Mouse (Mus musculus): ENCODE data around the gene Tor1a.

DNA sequence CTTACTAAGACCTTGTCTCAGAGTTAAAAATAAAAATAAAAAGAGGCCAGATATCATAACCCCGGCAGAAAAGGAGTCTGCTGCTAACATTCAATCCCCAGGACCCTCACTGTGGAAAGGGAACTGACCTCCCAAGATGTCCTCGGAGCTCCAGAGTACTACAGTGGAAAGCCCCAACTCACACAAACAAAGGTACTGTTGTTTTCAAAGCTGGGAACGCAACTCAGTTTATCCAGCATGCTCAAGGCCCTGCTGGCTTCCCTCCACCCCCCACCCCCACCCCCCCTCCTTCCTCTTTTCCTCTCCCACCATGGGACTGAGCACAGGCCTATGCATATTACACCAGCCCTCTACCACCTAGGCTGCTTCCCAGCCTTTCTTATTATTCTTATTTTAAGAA is 52.9 kb downstream of the Tor1a start:
- TF ChIP-seq CTCF (IDR thresholded peaks at IDR 0.05; ENCODE audit: low read depth, low read length), result no peak
- TF ChIP-seq POLR2A (IDR thresholded peaks at IDR 0.05; ENCODE audit: borderline replicate concordance, low read depth, low read length), result no peak

Measured in bone marrow macrophage, adult 2 months (primary cell).